Mouse (Mus musculus): Measurements from ENCODE around the gene BC049730. TPM values are rescaled to one million over a fixed set of nuclear protein-coding genes. Genes with fewer than 3 reads are reported as not detected.

BC049730 gene
- polyA plus RNA-seq (2017; shearing (Covaris generic)): not detected

DNA sequence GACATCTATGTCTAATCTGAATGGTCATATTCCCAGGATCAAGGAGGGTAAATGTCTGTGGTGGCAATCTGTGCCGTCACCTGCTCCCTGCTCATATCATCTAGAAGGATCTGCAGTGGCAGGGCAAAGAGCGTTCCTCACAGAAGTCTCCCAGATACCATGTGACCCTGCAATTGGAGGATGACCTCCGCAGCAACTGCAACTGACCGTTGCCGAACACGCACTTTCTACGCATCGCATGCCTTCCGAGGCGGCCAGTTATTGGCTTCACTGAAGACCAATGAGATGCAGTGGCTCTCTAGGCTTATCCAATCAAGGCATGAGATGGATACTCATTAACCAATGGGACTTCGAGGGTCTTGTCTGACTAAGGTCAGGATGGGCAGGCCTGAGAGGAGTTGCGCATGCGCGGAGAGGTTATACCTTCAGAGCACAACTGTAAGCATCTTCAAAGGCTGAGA lies at the start of gene BC049730:
TSS of gene BC049730 (plus strand) at position 411 of the 461 bp plus-strand sequence.

DNA sequence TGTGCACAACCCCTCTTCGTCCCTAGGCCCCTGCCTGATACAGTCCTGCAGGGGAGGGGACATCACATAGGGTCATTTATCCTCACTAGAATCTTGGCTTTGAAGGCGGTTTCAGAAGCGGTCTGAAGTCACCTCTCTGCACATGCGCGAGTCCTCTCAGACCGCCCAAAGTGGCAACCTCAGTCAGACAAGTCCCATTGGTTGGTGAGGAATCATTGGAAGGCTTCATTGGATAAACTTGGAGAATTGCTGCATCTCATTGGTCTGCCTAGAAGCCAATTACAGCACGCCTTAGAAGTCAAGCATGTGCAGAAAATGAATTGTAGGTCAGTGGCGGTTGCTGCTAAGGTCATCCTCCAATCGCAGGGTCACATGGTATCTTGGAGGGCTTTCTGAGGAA lies 32.5 kb upstream of the BC049730 start, which contains the start of gene Tex101:
TSS of gene Tex101 (minus strand) at position 101 of the 400 bp plus-strand sequence.

DNA sequence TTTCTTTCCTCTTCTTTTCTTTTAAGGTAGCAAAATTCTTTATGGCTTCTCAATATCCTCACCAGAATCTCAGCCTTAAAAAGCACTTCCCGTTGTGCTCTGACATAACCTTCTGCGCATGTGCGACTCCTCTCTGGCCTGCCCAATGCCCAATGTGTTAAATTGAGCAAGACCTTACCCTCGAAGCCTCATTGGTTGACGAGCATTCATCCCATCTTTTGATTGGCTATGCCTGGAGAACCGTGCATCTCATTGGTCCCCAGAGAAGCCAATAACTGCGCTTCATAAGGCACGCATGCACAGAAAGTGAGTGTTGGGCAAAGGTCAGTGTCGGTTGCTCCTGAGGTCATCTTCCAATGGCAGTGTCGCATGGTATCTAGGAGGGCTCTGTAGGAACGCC lies 17.8 kb downstream of the BC049730 start, which contains the start of gene Gm4763:
TSS of gene Gm4763 (minus strand) at position 101 of the 400 bp plus-strand sequence.

DNA sequence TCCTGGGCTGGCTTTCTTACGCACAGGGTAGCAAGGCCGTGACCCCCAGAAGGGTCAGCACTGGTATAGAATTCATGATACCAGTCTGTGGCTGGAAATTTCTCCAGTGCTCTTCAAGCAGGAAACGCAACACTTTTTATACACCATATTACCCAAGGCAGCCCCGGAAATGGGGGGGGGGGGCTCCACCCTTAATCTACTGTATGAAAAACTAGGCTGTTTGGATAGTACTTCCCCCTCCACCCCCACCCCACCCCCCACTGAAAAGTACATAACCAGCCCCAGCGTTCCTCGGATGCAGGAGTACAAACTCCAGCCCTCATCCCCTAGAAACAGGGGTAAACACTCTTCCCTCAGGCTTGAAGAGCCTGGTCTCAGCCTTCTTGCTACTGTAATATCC lies 51.2 kb downstream of the BC049730 start, which contains the start of gene Cd177:
TSS of gene Cd177 (minus strand) at position 101 of the 400 bp plus-strand sequence.

Other genes with a start within 250 kb of the BC049730 start
- gene Plaur, start 246.8 kb upstream of the BC049730 start, polyA plus RNA-seq (2017; shearing (Covaris generic)): 1.7 TPM
- gene Cadm4, start 227.2 kb upstream of the BC049730 start, polyA plus RNA-seq (2017; shearing (Covaris generic)): not detected
- gene Zfp428, start 202.2 kb upstream of the BC049730 start, polyA plus RNA-seq (2017; shearing (Covaris generic)): 2.2 TPM
- gene AC161166.1, start 196.8 kb upstream of the BC049730 start, polyA plus RNA-seq (2017; shearing (Covaris generic)): not detected
- 4.8 TPM for gene Irgq, start 178.6 kb upstream of the BC049730 start, polyA plus RNA-seq (2017; shearing (Covaris generic))
- not detected for gene Pinlyp, start 163.1 kb upstream of the BC049730 start, polyA plus RNA-seq (2017; shearing (Covaris generic))
- gene Xrcc1, start 163.0 kb upstream of the BC049730 start, polyA plus RNA-seq (2017; shearing (Covaris generic)): 75.0 TPM
- gene Ethe1, start 121.7 kb upstream of the BC049730 start, polyA plus RNA-seq (2017; shearing (Covaris generic)): 19.1 TPM
- 0.47 TPM for gene Zfp575, start 121.6 kb upstream of the BC049730 start, polyA plus RNA-seq (2017; shearing (Covaris generic))
- gene Phldb3, start 98.5 kb upstream of the BC049730 start, polyA plus RNA-seq (2017; shearing (Covaris generic)): 1.3 TPM
- gene Lypd3, start 72.7 kb upstream of the BC049730 start, polyA plus RNA-seq (2017; shearing (Covaris generic)): not detected
- gene Tex101, start 32.6 kb upstream of the BC049730 start, polyA plus RNA-seq (2017; shearing (Covaris generic)): not detected
- not detected for gene Gm4763, start 17.7 kb downstream of the BC049730 start, polyA plus RNA-seq (2017; shearing (Covaris generic))
- gene Cd177, start 51.1 kb downstream of the BC049730 start, polyA plus RNA-seq (2017; shearing (Covaris generic)): 0.53 TPM
- gene Ceacam10, start 68.0 kb downstream of the BC049730 start, polyA plus RNA-seq (2017; shearing (Covaris generic)): not detected
- gene Gm9844, start 153.0 kb downstream of the BC049730 start, polyA plus RNA-seq (2017; shearing (Covaris generic)): 45.5 TPM
- 0.18 TPM for gene Lypd4, start 160.7 kb downstream of the BC049730 start, polyA plus RNA-seq (2017; shearing (Covaris generic))
- not detected for gene Dmrtc2, start 160.8 kb downstream of the BC049730 start, polyA plus RNA-seq (2017; shearing (Covaris generic))
- 4,660 TPM for gene Rps19, start 175.1 kb downstream of the BC049730 start, polyA plus RNA-seq (2017; shearing (Covaris generic))
- gene Cd79a, start 188.1 kb downstream of the BC049730 start, polyA plus RNA-seq (2017; shearing (Covaris generic)): 10.5 TPM
- 2,006 TPM for gene Arhgef1, start 193.7 kb downstream of the BC049730 start, polyA plus RNA-seq (2017; shearing (Covaris generic))
- not detected for gene Gm4881, start 235.3 kb downstream of the BC049730 start, polyA plus RNA-seq (2017; shearing (Covaris generic))

All from CD4-positive, CD25-positive, alpha-beta regulatory T cell (primary cell).